Mouse (Mus musculus) skeletal muscle tissue, adult 2 months (tissue): Measurements from ENCODE around the gene Per1.

Source experiments
- DNase-seq: peaks from one replicate; pipeline ENCODE4 v3.0.0-alpha.2; 2012; ENCODE audit warnings: low read depth, low spot score

Per1 gene

GRCm38 (mm10) chr11:69064259-69065133, 30.5 kb upstream of the Per1 start:
- DNase-seq, result no peak

DNA sequence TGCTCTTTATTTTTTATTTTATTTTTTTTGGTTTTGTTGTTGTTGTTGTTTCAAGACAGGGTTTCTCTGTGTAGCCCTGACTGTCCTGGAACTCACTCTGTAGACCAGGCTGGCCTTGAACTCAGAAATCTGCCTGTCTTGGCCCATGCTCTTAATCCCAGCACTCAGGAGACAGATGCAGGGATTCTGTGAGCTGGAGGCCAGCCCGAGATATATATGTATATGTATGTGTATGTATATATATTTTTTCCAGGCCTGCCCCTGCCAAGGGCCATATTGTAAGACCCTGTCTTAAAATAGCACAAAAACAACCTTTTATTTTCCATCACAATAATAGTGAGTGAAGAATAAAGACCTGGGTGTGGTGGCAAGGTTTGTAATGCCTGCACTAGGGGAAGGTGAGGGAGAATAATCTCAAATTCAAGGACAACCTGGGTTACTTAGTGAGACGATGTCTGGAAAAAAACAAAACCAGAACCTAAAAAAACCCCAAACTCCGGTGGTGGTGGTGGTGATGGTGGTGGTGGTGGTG, 29.6 kb upstream of the Per1 start:
- no peak for DNase-seq

GRCm38 (mm10) chr11:69066163-69066861, 28.7 kb upstream of the Per1 start:
- DNase-seq, result no peak

DNA sequence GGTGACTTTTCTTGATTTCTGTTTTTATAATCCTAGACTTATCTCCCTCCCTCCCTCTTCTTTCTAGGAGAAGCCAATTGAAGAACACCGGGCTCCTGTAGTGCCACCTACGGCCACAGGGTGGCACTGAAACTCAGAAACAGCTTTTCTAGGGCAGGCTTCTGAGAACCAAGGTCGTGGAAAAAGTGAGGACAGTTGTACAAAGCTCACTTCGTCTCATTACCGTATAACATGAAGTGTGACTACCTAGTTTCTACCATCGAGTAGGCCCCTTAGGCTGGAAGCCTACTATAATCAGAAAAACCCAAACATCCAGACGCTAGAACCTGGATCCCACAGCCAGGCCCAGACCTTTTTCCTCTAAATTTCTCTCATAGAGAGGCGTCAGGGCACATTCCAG, 28.1 kb upstream of the Per1 start:
- DNase-seq, result peak; percentile 86

DNA sequence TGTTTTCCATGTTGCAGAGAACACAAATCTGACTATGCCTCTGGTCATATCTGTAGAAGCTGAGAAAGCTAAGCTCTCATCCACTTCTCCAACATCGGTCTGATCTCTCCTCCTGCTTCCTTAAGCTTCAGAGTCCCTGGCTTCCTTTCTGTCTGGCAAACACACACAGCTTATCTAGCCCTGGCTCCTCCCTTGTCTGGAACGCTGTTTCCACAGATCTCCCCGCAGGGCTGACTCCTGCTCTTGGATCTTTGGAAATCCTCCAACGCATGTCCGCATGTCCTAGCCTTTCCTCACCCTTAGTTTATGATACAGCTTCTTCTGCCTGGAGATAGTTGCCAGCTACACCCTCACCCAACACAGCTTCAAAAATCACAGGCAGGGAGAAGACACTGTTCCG, 27.4 kb upstream of the Per1 start:
- no peak for DNase-seq

- no peak for DNase-seq
These were observed 24.9 kb upstream of the Per1 start for GRCm38 (mm10) chr11:69070093-69070492.

- DNase-seq, result peak; percentile 97
These were observed 24.3 kb upstream of the Per1 start, which contains the start of gene Tmem107 for GRCm38 (mm10) chr11:69070590-69071222. Tmem107 (plus strand) TSS chr11:69070806.

GRCm38 (mm10) chr11:69071262-69071661, 23.8 kb upstream of the Per1 start:
- no peak for DNase-seq

DNA sequence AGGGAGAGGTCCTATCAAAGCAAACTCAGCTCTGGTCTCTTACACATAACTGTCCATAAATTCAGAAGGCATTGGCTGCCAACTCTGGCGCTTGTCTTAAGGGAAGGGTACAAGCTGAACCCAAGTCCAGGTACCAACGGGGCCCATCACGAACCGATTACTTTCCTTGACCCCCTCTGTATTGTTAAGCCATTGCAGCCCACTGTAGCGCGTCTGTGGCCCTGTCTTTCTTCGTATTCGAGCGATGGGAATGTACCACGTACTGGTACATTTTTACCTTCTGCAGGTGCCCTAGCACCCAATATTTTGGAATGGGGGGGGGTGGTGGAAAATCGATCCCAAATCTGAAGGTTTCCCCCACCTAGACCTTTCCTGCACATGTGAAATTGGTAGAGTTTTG, 22.8 kb upstream of the Per1 start:
- no peak for DNase-seq

DNA sequence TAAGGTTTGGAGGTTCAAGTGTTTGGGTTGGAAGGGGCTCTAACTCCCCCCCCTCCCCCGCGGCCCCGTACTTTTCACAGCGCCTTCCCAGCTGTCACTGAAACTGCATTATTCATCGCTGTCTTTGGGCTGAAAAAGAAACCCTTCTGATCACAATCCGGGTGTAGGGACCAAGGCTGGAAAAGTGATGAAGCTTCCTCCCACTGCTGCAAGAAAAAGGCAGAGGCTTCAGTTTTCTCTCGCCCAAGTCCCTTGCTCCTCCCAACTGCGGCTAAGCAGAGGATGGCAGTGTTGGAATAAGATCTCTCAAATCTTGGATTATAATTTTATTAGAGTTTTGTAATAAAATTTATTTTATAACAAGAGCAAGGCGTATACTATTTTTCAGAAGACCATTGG, 22.4 kb upstream of the Per1 start:
- DNase-seq, result no peak

- peak; percentile 95 for DNase-seq
These were observed 21.7 kb upstream of the Per1 start for GRCm38 (mm10) chr11:69073065-69073888.

- DNase-seq, result no peak
These were observed 20.9 kb upstream of the Per1 start for GRCm38 (mm10) chr11:69073951-69074775.

DNA sequence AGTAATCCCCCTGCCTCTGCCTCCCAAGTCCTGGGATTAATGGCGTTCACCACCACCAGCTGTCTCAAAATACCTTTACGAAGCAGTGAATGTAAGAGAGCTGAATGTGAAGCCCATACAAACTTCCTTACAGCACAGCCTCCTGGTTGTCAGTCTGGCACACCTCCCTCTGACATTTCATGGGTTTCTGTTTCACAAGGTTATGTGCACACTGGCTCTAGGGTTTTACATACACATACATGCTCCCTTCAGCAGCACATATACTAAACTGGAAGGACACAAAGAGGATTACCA, 20.3 kb upstream of the Per1 start:
- no peak for DNase-seq

DNA sequence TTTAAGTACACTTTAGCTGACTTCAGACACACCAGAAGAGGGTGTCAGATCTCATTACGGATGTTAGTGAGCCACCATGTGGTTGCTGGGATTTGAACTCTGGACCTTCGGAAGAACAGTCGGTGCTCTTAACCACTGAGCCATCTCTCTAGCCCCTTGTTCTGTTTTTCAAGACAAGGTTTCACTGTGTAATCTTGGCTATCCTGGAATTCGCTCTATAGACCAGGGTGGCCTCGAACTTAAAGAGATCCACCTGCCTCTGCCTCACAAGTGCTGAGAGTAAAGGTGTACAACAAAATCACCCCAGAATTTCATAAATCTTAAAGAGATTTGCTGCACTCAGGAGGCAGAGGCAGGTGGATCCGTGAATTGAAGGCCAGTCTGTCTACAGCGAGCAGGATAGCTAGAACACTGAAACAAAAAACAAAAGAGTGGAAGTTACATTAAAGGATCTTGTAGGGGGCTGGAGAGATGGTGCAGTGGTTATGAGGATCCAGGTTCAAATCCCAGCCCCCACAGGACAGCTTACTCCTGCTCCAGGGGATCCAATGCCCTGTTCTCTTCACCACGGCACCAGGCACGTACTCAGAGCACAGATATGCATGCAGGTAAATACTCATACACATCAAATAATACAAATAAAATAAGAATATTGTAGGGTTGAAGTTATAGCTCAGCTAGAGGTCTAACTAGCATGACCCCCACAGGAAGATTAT, 19.1 kb upstream of the Per1 start:
- DNase-seq, result no peak

DNA sequence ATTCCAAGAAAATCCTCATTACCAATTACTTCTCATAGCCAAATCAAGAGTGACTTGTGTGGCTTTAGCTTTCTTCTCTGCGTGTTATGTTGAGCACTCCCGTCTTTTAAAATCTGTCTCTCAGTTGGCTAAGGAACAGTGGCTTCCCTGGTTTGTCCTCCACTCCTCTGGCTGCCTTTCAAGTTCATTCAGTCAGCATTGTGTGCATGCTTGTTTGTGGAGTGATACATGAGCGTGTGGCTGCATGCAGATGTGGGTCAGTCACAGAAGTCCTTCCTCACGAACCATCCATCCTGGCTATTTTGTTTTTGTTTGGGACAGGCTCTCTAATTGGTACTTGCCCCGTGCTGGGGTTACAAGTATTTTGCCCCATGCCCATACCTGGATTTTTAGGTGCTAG, 18.4 kb upstream of the Per1 start:
- DNase-seq, result no peak

GRCm38 (mm10) chr11:69077316-69077715, 17.7 kb upstream of the Per1 start:
- no peak for DNase-seq

GRCm38 (mm10) chr11:69078041-69078440, 17.0 kb upstream of the Per1 start:
- no peak for DNase-seq

- no peak for DNase-seq
These were observed 16.1 kb upstream of the Per1 start for GRCm38 (mm10) chr11:69078805-69079438.

DNA sequence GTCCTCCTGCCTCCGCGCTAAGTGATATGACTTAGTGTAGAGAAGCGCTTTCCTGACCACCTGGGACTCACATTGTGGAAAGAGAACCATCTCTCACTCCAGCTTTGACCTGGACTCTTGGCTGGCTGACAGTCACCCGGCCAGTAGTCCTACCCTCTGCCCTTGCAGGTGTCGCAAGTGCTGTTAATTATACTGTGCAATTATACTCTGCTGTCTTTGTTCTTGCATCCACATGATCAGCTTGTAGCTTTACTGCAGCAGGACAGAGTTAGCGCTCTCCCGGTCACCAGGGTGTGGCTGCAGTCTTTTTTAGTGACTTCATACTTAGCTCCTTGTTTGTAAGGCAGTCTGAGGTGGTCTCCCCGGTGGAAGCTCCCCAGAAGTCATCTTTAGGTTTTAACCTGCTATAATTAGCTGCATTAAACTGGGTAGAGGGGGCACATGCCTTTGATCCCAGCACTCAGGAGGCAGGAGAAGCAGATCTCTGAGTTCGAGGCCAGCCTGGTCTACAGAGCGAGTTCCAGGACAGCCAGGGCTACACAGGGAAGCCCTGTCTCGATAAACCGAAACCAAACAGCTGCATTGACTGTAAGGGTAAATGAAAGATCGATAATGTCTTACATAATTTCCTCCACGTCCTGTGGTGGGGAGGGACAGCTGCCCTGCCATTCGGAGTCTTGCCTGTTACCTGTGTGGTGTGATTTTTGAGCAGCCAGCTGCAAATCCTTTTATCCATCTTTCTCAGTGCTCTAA, 14.7 kb upstream of the Per1 start:
- DNase-seq, result no peak
